Mouse (Mus musculus) heart, postnatal 0 days (tissue): ENCODE results near the gene B3gntl1.

Source experiments
- CTCF ChIP-seq: IDR thresholded peaks from 2 replicates; pipeline ENCODE4 v1.5.1; 2016; ENCODE audit warnings: antibody characterized with exemption, control low read depth, low read depth
- EP300 ChIP-seq: IDR thresholded peaks from 2 replicates; pipeline ENCODE4 v1.6.1; 2016; ENCODE audit warnings: antibody characterized with exemption, low read depth

- TF ChIP-seq CTCF (no peak), EP300 (no peak)
These were observed 25.6 kb downstream of the B3gntl1 start for GRCm38 (mm10) chr11:121647321-121647720.
